Mouse (Mus musculus) lung, adult 18-20 months (tissue): Measurements from ENCODE around the gene Gm38655.
"Not testable (repeated sequence)": the region's sequence is repeated elsewhere in the genome, so short reads cannot be mapped to it uniquely, and the experiment has no call there.

ENCODE experiments used
- DNase-seq, 2 experiments: peaks; one replicate each; pipeline ENCODE4 v3.0.0; 2022; ENCODE audit warnings: mixed read lengths in 2 of 2

The Gm38655 gene

DNA sequence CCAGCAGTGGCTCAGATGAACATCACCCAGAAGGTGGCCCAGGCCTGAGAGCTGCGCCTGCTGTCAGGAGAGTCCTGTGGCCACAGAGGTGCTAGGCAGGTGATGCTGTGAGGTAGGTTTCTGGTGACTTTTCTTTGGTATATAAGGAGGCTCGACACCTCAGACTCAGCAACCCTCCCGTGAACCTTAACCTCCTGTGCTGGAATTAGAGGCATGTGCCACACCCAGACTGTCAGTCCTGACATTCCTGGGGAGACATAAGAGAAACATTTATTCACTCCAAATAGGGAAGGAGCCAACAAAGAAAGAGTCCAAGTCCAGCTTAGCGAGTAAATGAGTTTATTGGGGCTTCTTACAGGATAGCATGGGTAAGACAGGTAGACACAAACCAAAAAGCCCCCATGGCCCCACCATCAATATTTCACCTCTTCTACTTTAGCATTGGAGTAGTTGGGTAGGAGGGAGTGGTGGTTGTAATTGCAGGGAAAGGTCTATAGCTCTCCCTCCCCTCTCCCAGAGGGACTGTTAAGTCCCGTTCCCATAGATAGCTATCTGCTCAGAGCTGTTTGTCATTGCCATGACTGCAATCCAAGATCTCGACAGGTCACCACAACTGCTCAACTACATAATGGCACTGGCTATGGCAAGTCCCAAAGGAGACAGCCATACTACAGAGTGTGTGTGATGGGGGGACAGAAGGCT, 9.2 kb downstream of the Gm38655 start:
- DNase-seq: no peak

GRCm38 (mm10) chr17:25164770-25165169, 10.5 kb downstream of the Gm38655 start:
- no peak for DNase-seq

DNA sequence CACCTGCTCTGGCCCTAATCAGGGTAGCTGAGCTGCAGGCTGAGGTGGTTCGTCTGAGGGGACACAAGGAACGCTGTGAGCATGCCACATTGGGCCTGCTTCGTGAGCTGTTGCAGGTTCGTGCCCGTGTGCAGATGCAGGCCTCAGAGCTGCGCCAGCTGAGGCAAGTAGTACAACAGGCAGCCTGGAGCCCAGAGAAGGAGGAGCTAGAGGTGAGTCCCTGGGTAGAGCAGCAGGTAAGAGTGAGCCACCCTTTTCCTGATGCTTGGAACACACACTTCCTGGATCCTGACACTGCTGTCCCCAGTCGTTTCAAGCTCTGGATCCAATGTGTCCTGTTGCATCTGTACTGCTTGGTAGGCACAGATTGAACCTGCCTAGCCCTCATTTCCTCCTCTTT, 11.9 kb downstream of the Gm38655 start:
- DNase-seq: no peak

DNA sequence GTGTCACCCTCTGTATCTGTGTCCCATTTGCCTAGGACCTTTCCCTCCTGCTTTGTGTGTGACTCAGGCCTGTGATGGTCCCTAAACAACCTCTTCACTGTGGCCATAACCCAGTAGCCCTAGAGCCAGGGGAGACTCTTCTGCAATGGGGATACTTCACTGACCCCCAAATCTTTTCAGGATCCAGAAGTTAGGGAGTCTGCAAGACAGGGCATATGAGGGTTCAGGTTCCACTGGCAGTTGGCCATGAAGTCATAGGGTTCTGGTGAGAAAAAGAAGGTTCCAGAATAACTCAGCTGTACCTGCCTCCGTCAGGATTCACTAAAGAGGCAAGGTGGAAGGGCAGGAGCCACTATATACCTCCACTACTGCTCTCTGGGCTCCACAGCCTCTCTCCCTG, 13.1 kb downstream of the Gm38655 start, which contains the start of gene Ccdc154:
Ccdc154 (plus strand) TSS at position 301 of the 400 bp plus-strand sequence.
- DNase-seq: no peak

DNA sequence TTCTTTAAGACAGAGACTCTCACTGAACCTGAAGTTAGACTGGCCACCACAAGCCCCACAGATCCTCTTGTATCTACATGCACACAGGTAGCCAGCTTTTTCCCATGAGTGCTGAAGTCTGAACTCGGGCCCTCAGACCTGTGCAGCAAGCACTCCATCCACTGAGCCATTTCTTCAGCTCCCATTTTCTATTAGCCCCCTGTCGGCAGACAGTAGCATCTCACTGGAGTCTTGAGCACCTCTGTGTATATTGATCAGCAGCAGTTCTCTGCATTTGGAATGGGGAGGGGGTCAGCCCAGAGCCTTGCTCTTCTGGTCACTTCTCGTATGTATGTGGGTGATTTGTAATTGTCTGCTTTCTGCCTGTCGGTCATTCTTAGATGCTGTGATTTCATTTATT, 35.3 kb downstream of the Gm38655 start:
- no peak for DNase-seq

DNA sequence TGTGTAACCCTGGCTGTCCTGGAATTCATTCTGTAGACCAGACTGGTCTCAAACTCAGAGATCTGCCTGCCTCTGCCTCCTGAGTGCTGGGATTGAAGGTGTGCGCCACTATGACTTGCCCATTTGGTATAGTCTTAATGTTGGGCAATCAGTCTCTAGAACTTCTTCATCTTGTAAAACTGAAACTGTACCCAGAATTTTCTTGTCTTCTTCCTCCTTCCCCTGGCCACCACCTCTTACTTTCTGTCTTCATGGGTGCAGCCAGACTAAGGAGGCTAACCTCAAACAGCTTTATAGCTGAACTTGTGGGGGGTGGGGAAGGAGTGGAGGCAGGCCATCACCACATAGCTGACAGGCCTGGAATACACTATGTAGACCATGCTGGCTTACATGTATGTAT, 36.5 kb downstream of the Gm38655 start:
- no peak for DNase-seq

DNA sequence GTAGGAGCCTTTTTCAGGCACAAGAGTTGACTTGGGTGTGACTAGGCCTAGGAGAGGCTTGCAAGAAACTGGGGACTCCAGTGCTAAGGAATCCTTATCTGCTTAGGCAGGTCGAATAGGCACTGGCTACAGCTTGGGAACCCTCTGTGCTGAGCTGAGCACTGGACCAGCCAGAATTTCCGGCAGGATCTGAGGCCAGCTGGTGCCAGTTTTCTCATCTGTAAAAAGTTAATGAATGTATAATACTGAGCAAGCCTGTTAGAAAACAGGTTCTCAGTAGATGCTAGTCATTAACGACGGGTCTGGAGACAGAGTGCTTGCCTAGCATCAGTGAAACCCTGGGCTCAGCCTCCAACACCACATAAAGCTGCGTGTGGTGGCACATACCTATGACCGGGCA, 39.6 kb downstream of the Gm38655 start:
- no peak for DNase-seq

GRCm38 (mm10) chr17:25133275-25133698, 42.0 kb downstream of the Gm38655 start, which contains the start of gene Clcn7:
Gene Clcn7 (plus strand): TSS chr17:25133391.
- peak; percentile 94 for DNase-seq

GRCm38 (mm10) chr17:25130060-25130459, 45.2 kb downstream of the Gm38655 start:
- no peak for DNase-seq

- DNase-seq: no peak
Observed at GRCm38 (mm10) chr17:25127681-25128080, 47.6 kb downstream of the Gm38655 start.

GRCm38 (mm10) chr17:25127079-25127478, 48.2 kb downstream of the Gm38655 start:
- DNase-seq: no peak

GRCm38 (mm10) chr17:25125442-25126060, 49.7 kb downstream of the Gm38655 start:
- DNase-seq: not testable (repeated sequence)

GRCm38 (mm10) chr17:25123979-25124378, 51.3 kb downstream of the Gm38655 start:
- DNase-seq: no peak
